8 mouse cellular contexts compared by ENCODE assay signal in genomic region chr7:12966104-12966845, GRCm38 (mm10). TPM values are rescaled to one million over a fixed set of nuclear protein-coding genes. Genes with fewer than 3 reads are reported as not detected.
A peak's percentile ranks its signal among the peaks of the same experiment; 100 is the strongest.
DNase-seq lines count a peak whose midpoint lies in the region; ATAC-seq lines count a peak whose summit lies in the region.

No protein-coding gene starts in this region.

- peaks cover 27% of the 10 kb centered on the region for H3K36me3 ChIP-seq in heart, embryonic 10.5 days
- peaks cover 21% of the 10 kb centered on the region for H3K36me3 ChIP-seq in neural tube, embryonic 14.5 days (ENCODE audit: control insufficient read depth, insufficient read depth, low read length)

- no peaks in the 10 kb centered on the region for H3K27me3 ChIP-seq in heart, embryonic 10.5 days (ENCODE audit: insufficient read depth, poor library complexity, severe bottlenecking)
- no peaks in the 10 kb centered on the region; the same call in 1 of the 2 replicates for H3K27me3 ChIP-seq in neural tube, embryonic 14.5 days (ENCODE audit: control insufficient read depth, insufficient read depth, low read length)

- H3K9ac ChIP-seq in neural tube, embryonic 14.5 days (replicated peaks; ENCODE audit: low read depth, low read length): peak overlapping the region; percentile 91

- H3K4me3 ChIP-seq in heart, embryonic 10.5 days: peak overlapping the region; percentile 82
- peak overlapping the region; percentile 84 for H3K4me3 ChIP-seq in neural tube, embryonic 14.5 days (ENCODE audit: low read depth, low read length)

- H3K27ac ChIP-seq in heart, embryonic 10.5 days: peak overlapping the region; percentile 94
- peak overlapping the region; percentile 86 for H3K27ac ChIP-seq in neural tube, embryonic 14.5 days (ENCODE audit: low read depth, low read length)

- under 1% methylated on average over 29 of the region's 29 CpGs for WGBS in heart, embryonic 10.5 days
- WGBS in neural tube, embryonic 14.5 days: under 1% methylated on average over 29 of the region's 29 CpGs

- peak; percentile 26 for ATAC-seq in activated CD4-positive, CD25-positive, alpha-beta regulatory T cell, adult 4 months
- peak; percentile 45 for ATAC-seq in neural tube, embryonic 14.5 days (ENCODE audit: low read depth)

- DNase-seq in CD4-positive helper T cell, adult 2 months (ENCODE audit: low read depth, low spot score): peak; percentile 76
- peak; percentile 54 for DNase-seq in embryo, embryonic 10.5 days (ENCODE audit: low spot score)
- DNase-seq in heart, embryonic 10.5 days (ENCODE audit: low spot score): no peak
- peak; percentile 61 for DNase-seq in kidney, adult 9 months
- peak; percentile 70 to 73 for DNase-seq in lung, adult 18-20 months
- DNase-seq in thymus, postnatal 36 days: peak; percentile 70 to 76

- peak overlapping the region; percentile 92 for H3K4me2 ChIP-seq in neural tube, embryonic 14.5 days (ENCODE audit: low read depth, low read length)

- no peaks in the 10 kb centered on the region for H3K9me3 ChIP-seq in heart, embryonic 10.5 days
- no peaks in the 10 kb centered on the region for H3K9me3 ChIP-seq in neural tube, embryonic 14.5 days (ENCODE audit: control insufficient read depth, low read length)

- peaks cover 19% of the 10 kb centered on the region for H3K4me1 ChIP-seq in heart, embryonic 10.5 days
- peaks cover 14% of the 10 kb centered on the region for H3K4me1 ChIP-seq in neural tube, embryonic 14.5 days (ENCODE audit: control insufficient read depth, insufficient read depth, low read length)

RNA-seq across cellular contexts. Expression of gene Zfp324, which starts 0.6 kb away (rescaled TPM):
- 1 to 10 TPM; 2.4 to 3.4 TPM for polyA plus RNA-seq in activated CD4-positive, CD25-positive, alpha-beta regulatory T cell, adult 4 months (2017; shearing (Covaris generic))
- 7.8 and 8.4 TPM in 2 replicates for polyA plus RNA-seq in heart, embryonic 10.5 days (2016; fragmentation: Nextera tagmentation; extraction: Ambion mirVana)
- 10.6 and 12.7 TPM in 2 replicates for polyA plus RNA-seq in neural tube, embryonic 14.5 days (2014; fragmentation: Nextera tagmentation; extraction: Ambion mirVana)

RNA-seq across cellular contexts. Expression of gene Zfp446, which starts 11.4 kb away (rescaled TPM):
- polyA plus RNA-seq in activated CD4-positive, CD25-positive, alpha-beta regulatory T cell, adult 4 months (2017; shearing (Covaris generic)): 1 to 10 TPM; 2.6 to 3.3 TPM
- 8.2 and 8.4 TPM in 2 replicates for polyA plus RNA-seq in heart, embryonic 10.5 days (2016; fragmentation: Nextera tagmentation; extraction: Ambion mirVana)
- 9.8 and 10.3 TPM in 2 replicates for polyA plus RNA-seq in neural tube, embryonic 14.5 days (2014; fragmentation: Nextera tagmentation; extraction: Ambion mirVana)

RNA-seq across cellular contexts. Expression of gene Slc27a5, which starts 31.7 kb away (rescaled TPM):
- polyA plus RNA-seq in activated CD4-positive, CD25-positive, alpha-beta regulatory T cell, adult 4 months (2017; shearing (Covaris generic)): under 1 TPM in 1 of 2 experiments, not detected in 1; 0.29 TPM
- not detected in 2 replicates for polyA plus RNA-seq in heart, embryonic 10.5 days (2016; fragmentation: Nextera tagmentation; extraction: Ambion mirVana)
- polyA plus RNA-seq in neural tube, embryonic 14.5 days (2014; fragmentation: Nextera tagmentation; extraction: Ambion mirVana): 0.17 and 0.37 TPM in 2 replicates

RNA-seq across cellular contexts. Expression of gene Trim28, which starts 32.6 kb away (rescaled TPM):
- polyA plus RNA-seq in activated CD4-positive, CD25-positive, alpha-beta regulatory T cell, adult 4 months (2017; shearing (Covaris generic)): 10 to 100 TPM; 45.5 to 59.4 TPM
- 219 and 367 TPM in 2 replicates for polyA plus RNA-seq in heart, embryonic 10.5 days (2016; fragmentation: Nextera tagmentation; extraction: Ambion mirVana)
- 251 and 280 TPM in 2 replicates for polyA plus RNA-seq in neural tube, embryonic 14.5 days (2014; fragmentation: Nextera tagmentation; extraction: Ambion mirVana)

RNA-seq across cellular contexts. Expression of gene Rnf225, which starts 39.1 kb away (rescaled TPM):
- polyA plus RNA-seq in activated CD4-positive, CD25-positive, alpha-beta regulatory T cell, adult 4 months (2017; shearing (Covaris generic)): not detected
- 1.1 TPM in 2 replicates for polyA plus RNA-seq in heart, embryonic 10.5 days (2016; fragmentation: Nextera tagmentation; extraction: Ambion mirVana)
- polyA plus RNA-seq in neural tube, embryonic 14.5 days (2014; fragmentation: Nextera tagmentation; extraction: Ambion mirVana): 0.68 and 1.3 TPM in 2 replicates
